Mouse (Mus musculus) lung, embryonic 14.5 days (tissue): Measurements from ENCODE around the gene Gnl1. TPM values are rescaled to one million over a fixed set of nuclear protein-coding genes. Genes with fewer than 3 reads are reported as not detected.
"Not testable (repeated sequence)": the region's sequence is repeated elsewhere in the genome, so short reads cannot be mapped to it uniquely, and the experiment has no call there.

Experiments
- ATAC-seq: fragments of 200-750 bp; cut with Nextera tagmentation; 2 replicates; pipeline ENCODE4 v1.8.0; 2017; ENCODE audit warnings: mild to moderate bottlenecking, moderate TSS enrichment, moderate library complexity; ENCODE audit not compliant: insufficient read depth
- DNase-seq: peaks from one replicate; pipeline ENCODE4 v3.0.0-alpha.2; 2015
- H3K27ac ChIP-seq: fragments of 300-500 bp; sonication (generic); 2 replicates; pipeline ENCODE4 v1.5.1; 2014; ENCODE audit warnings: low read depth, mild to moderate bottlenecking, moderate library complexity
- H3K27me3 ChIP-seq: fragments of 300-500 bp; sonication (generic); 2 replicates; pipeline ENCODE4 v1.6.1; 2014; ENCODE audit warnings: low read length, control low read depth; ENCODE audit not compliant: insufficient read depth
- H3K36me3 ChIP-seq: fragments of 300-500 bp; sonication (generic); 2 replicates; pipeline ENCODE4 v1.6.1; 2014; ENCODE audit warnings: control low read depth; ENCODE audit not compliant: insufficient read depth
- H3K4me1 ChIP-seq: fragments of 300-500 bp; sonication (generic); 2 replicates; pipeline ENCODE4 v1.6.1; 2014; ENCODE audit warnings: antibody characterized with exemption, control low read depth; ENCODE audit not compliant: insufficient read depth
- H3K4me2 ChIP-seq: fragments of 300-500 bp; sonication (generic); 2 replicates; pipeline ENCODE4 v1.6.1; 2014; ENCODE audit warnings: mild to moderate bottlenecking
- H3K4me3 ChIP-seq: fragments of 300-500 bp; sonication (generic); 2 replicates; pipeline ENCODE4 v1.5.1; 2014; ENCODE audit warnings: low read depth, low read length
- H3K9ac ChIP-seq: fragments of 300-500 bp; sonication (generic); 2 replicates; pipeline ENCODE4 v1.6.1; 2014
- H3K9me3 ChIP-seq: fragments of 300-500 bp; sonication (generic); 2 replicates; pipeline ENCODE4 v1.6.1; 2016; ENCODE audit warnings: low read depth, low read length, control low read depth
- CTCF ChIP-seq: IDR thresholded peaks from 2 replicates; pipeline ENCODE4 v1.5.1; 2016; ENCODE audit warnings: antibody characterized with exemption, low read depth
- WGBS: fragments of 180-500 bp; shearing (Covaris S2); extraction: QIAGEN DNeasy Blood & Tissue Kit; methylation state at CpG from one replicate; pipeline ENCODE4 v1.1.7; 2014; 5-methylcytosine and 5-hydroxymethylcytosine counted together
- polyA plus RNA-seq: library from polyadenylated mRNA; unstranded; fragments of >200 nt; fragmentation: Nextera tagmentation; extraction: Ambion mirVana; gene quantifications from 2 replicates; pipeline ENCODE4 v1.2.1, GENCODE M21; 2014

Gene Gnl1
- polyA plus RNA-seq, result 39.5 and 46.4 TPM in 2 replicates

DNA sequence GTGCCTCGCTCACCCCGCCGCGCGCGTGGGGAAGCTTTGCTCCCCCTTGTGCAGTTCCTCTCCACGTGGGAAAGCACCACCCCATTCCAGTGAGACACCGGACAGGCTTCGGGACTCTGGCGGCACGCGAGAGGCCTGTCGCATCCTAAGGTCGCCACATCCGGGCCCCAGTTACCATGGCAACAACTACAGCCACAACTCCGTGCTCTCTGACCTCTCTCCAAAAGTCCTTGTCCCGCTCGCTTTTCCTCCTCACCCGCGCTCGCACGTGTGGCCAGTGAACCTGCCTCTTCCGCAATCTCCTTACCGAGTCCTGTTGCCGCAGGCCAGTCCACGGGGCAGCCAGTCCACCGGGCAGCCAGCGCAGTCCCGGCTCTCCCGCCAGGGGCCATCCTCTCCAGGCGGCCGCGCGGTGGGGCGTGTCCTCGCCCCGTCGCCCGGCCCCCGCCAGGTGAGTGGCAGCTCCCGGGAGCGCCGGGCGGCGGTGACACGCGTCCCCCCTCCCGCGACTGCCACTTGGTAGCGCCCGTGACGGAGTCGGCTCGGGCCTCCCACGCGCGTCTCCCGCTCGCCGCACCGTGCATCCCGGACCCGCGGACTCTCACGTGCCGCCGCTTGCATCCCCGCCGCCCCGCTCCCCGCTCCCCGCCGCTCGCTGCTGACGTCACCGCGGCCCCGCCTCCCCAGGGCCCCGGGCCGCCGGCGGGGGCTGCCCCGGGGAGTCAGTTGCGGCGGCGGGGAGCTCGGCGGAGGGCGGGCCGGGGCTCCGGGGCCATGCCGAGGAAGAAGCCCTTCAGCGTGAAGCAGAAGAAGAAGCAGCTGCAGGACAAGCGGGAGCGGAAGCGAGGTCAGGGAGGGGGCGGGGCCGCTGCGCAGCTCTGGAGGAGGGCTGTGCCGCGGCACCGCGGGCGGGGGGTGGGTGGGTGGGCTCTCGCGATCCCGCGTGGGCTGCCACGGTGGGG is at the start of gene Gnl1, which contains the start of gene Prr3:
Gnl1 (plus strand) TSS at position 451 of the 962 bp plus-strand sequence.
Prr3 (minus strand) TSS at position 836 of the 962 bp plus-strand sequence.
- DNase-seq (peak; percentile 95), ATAC-seq (peak; percentile 88)
- H3K4me2 ChIP-seq, result peak within 1 kb of the TSS; percentile 85
- under 1% methylated on average over 94 of the region's 109 CpGs for WGBS
- no peaks in the 10 kb centered on the region for H3K4me1 ChIP-seq
- peaks cover 45% of the 10 kb centered on the region for H3K36me3 ChIP-seq
- peak within 1 kb of the TSS; percentile 89 for H3K4me3 ChIP-seq
- H3K9ac ChIP-seq, result peak within 1 kb of the TSS; percentile 76
- no peaks in the 10 kb centered on the region for H3K27me3 ChIP-seq
- 0 out of 2 replicates have a peak, but pooled peaks have one; percentile 19 for TF ChIP-seq CTCF
- H3K27ac ChIP-seq, result peak within 1 kb of the TSS; percentile 95
- H3K9me3 ChIP-seq, result no peaks in the 10 kb centered on the region

DNA sequence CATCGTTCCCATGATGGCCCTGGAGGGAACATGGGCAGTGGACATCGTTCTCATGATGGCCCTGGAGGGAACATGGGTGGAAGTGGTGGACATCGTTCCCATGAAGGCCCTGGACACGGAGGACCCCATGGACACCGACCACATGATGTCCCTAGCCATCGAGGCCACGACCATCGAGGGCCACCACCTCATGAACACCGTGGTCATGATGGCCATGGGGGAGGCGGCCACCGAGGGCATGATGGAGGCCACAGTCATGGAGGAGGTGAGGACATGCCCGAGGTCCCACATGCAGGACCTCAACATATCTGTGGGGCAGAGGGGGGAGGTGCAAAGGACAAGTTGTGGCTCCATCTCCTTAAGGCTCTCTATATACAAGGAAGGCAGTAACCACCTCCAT is 49.0 kb upstream of the Gnl1 start:
- H3K4me3 ChIP-seq, result no peak overlapping the region
- no peaks in the 10 kb centered on the region for H3K9me3 ChIP-seq
- no peaks in the 10 kb centered on the region for H3K4me1 ChIP-seq
- peaks cover 57% of the 10 kb centered on the region for H3K36me3 ChIP-seq
- DNase-seq (no peak), ATAC-seq (0 out of 2 replicates have a peak, but pooled peaks have one; percentile 39)
- H3K9ac ChIP-seq, result no peak overlapping the region
- no peaks in the 10 kb centered on the region for H3K27me3 ChIP-seq
- 95% methylated on average over 12 of the region's 12 CpGs for WGBS
- no peak overlapping the region for H3K27ac ChIP-seq
- no peak for TF ChIP-seq CTCF
- no peak overlapping the region for H3K4me2 ChIP-seq

- Histone ChIP-seq H3K9ac (no peak overlapping the region), H3K9me3 (no peaks in the 10 kb centered on the region), H3K27me3 (no peaks in the 10 kb centered on the region), H3K4me2 (no peak overlapping the region), H3K36me3 (peaks cover 39% of the 10 kb centered on the region), H3K4me3 (no peak overlapping the region), H3K27ac (no peak overlapping the region), H3K4me1 (no peaks in the 10 kb centered on the region)
- ATAC-seq (no peak), DNase-seq (no peak)
- 88% methylated on average over 4 of the region's 4 CpGs for WGBS
- TF ChIP-seq CTCF, result no peak
Measured at GRCm38 (mm10) chr17:35932608-35933007, 47.0 kb upstream of the Gnl1 start.

GRCm38 (mm10) chr17:35935763-35936162 is 43.9 kb upstream of the Gnl1 start:
- not testable (repeated sequence) for DNase-seq, H3K4me2 ChIP-seq, H3K4me3 ChIP-seq, H3K27me3 ChIP-seq, H3K4me1 ChIP-seq, ATAC-seq, H3K36me3 ChIP-seq, H3K9me3 ChIP-seq, H3K9ac ChIP-seq, H3K27ac ChIP-seq
- 80% methylated on average over 14 of the region's 14 CpGs for WGBS

DNA sequence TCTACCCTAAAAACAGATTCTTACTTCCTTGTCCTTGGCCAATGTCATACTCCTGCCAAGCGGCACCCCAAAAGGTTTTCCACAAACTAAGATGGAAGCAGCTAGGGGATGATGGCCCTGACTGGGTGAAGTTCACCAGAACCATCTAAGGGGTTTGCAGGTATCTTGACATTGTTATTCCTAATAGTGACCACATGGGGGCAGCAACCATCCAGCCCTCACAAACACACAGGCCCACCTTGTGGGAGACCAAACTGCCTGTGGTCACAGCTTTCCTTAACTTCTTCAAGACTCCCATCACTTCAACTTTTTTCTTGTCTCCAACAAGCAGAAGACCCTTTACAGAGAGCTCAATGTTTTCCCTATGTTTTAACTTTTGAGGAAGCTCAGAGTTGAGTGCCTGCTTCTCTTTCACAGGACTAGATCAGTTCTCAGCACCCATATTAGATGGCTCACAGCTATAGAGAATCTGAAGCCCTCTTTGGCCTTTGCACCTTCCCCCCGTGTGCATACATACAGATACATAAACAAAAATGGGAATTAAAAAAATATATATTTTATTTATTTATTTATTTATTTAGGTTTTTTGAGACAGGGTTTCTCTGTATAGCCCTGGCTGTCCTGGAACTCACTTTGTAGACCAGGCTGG is 41.8 kb upstream of the Gnl1 start:
- ATAC-seq (0 out of 2 replicates have a peak, but pooled peaks have one; percentile 69), DNase-seq (peak; percentile 72)
- Histone ChIP-seq H3K4me3 (no peak overlapping the region), H3K9me3 (no peaks in the 10 kb centered on the region), H3K27ac (no peak overlapping the region), H3K4me2 (no peak overlapping the region), H3K36me3 (no peaks in the 10 kb centered on the region), H3K9ac (no peak overlapping the region), H3K27me3 (no peaks in the 10 kb centered on the region), H3K4me1 (no peaks in the 10 kb centered on the region)
- 36% methylated on average over 2 of the region's 2 CpGs for WGBS
- peak; percentile 85 for TF ChIP-seq CTCF

DNA sequence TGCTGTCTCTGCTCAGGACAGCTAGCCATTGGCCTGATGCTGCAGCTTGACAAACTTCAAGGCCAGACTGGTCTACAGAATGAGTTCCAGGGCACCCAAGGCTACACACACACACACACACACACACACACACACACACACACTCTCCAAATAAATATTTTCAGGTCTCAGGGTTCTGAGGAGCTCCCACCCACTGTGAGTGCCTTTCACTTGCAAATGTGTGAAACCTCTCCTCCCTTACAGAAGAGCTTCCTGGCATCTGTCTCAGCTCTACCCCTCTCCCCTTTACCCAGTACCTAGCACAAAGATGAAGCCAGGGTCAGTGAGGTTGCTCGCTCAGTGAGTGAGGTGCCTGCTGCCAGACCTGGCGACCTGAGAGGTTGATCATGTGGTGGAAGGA is 40.5 kb upstream of the Gnl1 start:
- Histone ChIP-seq H3K4me1 (no peaks in the 10 kb centered on the region), H3K9ac (no peak overlapping the region), H3K27me3 (no peaks in the 10 kb centered on the region), H3K27ac (no peak overlapping the region), H3K4me3 (no peak overlapping the region), H3K36me3 (no peaks in the 10 kb centered on the region), H3K9me3 (no peaks in the 10 kb centered on the region), H3K4me2 (no peak overlapping the region)
- no peak for DNase-seq
- no peak for TF ChIP-seq CTCF
- 37% methylated on average over 2 of the region's 2 CpGs for WGBS
- ATAC-seq, result no peak

GRCm38 (mm10) chr17:35939941-35940340 is 39.7 kb upstream of the Gnl1 start:
- Histone ChIP-seq H3K9ac (no peak overlapping the region), H3K4me1 (no peaks in the 10 kb centered on the region), H3K4me3 (no peak overlapping the region), H3K36me3 (no peaks in the 10 kb centered on the region), H3K9me3 (no peaks in the 10 kb centered on the region), H3K27ac (no peak overlapping the region), H3K27me3 (no peaks in the 10 kb centered on the region), H3K4me2 (no peak overlapping the region)
- WGBS, result 67% methylated on average over 1 of the region's 1 CpGs
- DNase-seq (no peak), ATAC-seq (no peak)
- no peak for TF ChIP-seq CTCF

GRCm38 (mm10) chr17:35950946-35951345 is 28.7 kb upstream of the Gnl1 start:
- H3K4me3 ChIP-seq, H3K27ac ChIP-seq, DNase-seq, H3K9me3 ChIP-seq, H3K4me1 ChIP-seq, H3K9ac ChIP-seq, H3K27me3 ChIP-seq, ATAC-seq, H3K4me2 ChIP-seq, H3K36me3 ChIP-seq: not testable (repeated sequence)

- not testable (repeated sequence) for H3K27me3 ChIP-seq, H3K9me3 ChIP-seq, H3K4me1 ChIP-seq, H3K4me2 ChIP-seq, H3K4me3 ChIP-seq, H3K27ac ChIP-seq, ATAC-seq, DNase-seq, H3K9ac ChIP-seq
- 53% methylated on average over 2 of the region's 3 CpGs for whole genome bisulfite sequencing
- peaks cover 23% of the 10 kb centered on the region for H3K36me3 ChIP-seq
Measured at GRCm38 (mm10) chr17:35952559-35952958, 27.1 kb upstream of the Gnl1 start.
